Mouse (Mus musculus) limb, embryonic 14.5 days (tissue): ENCODE results near the gene Nkap. TPM values are rescaled to one million over a fixed set of nuclear protein-coding genes. Genes with fewer than 3 reads are reported as not detected.
"Not testable (repeated sequence)": the region's sequence is repeated elsewhere in the genome, so short reads cannot be mapped to it uniquely, and the experiment has no call there.

ENCODE experiments used
- ATAC-seq: fragments of 200-750 bp; cut with Nextera tagmentation; 2 replicates; pipeline ENCODE4 v1.8.0; 2017; ENCODE audit warnings: low read depth, moderate number of reproducible peaks, moderate TSS enrichment; ENCODE audit not compliant: low FRiP score
- DNase-seq: peaks from one replicate; pipeline ENCODE4 v3.0.0-alpha.2; 2015; ENCODE audit warnings: low spot score
- H3K27ac ChIP-seq: fragments of 300-500 bp; sonication (generic); replicated peaks from 2 replicates; pipeline ENCODE4 v1.5.1; 2014; ENCODE audit warnings: low read depth, mild to moderate bottlenecking, low read length, moderate library complexity, mixed read lengths
- H3K27me3 ChIP-seq: fragments of 300-500 bp; sonication (generic); 2 replicates; pipeline ENCODE4 v1.6.1; 2014; ENCODE audit warnings: low read length, mixed read lengths; ENCODE audit not compliant: control insufficient read depth, insufficient read depth
- H3K36me3 ChIP-seq: fragments of 300-500 bp; sonication (generic); 2 replicates; pipeline ENCODE4 v1.6.1; 2014; ENCODE audit warnings: mild to moderate bottlenecking, low read length, moderate library complexity, mixed read lengths; ENCODE audit not compliant: control insufficient read depth, insufficient read depth
- H3K4me1 ChIP-seq: fragments of 300-500 bp; sonication (generic); 2 replicates; pipeline ENCODE4 v1.6.1; 2014; ENCODE audit warnings: antibody characterized with exemption, low read length, mixed read lengths; ENCODE audit not compliant: control insufficient read depth, insufficient read depth
- H3K4me2 ChIP-seq: fragments of 300-500 bp; sonication (generic); replicated peaks from 2 replicates; pipeline ENCODE4 v1.6.1; 2014; ENCODE audit warnings: low read depth, mild to moderate bottlenecking, low read length, moderate library complexity; ENCODE audit not compliant: severe bottlenecking
- H3K4me3 ChIP-seq: fragments of 300-500 bp; sonication (generic); replicated peaks from 2 replicates; pipeline ENCODE4 v1.5.1; 2014; ENCODE audit warnings: low read length
- H3K9ac ChIP-seq: fragments of 300-500 bp; sonication (generic); 2 replicates; pipeline ENCODE4 v1.6.1; 2014; ENCODE audit warnings: mild to moderate bottlenecking, low read depth, low read length, moderate library complexity; ENCODE audit not compliant: severe bottlenecking
- H3K9me3 ChIP-seq: fragments of 300-500 bp; sonication (generic); 2 replicates; pipeline ENCODE4 v1.6.1; 2016; ENCODE audit warnings: low read length; ENCODE audit not compliant: control insufficient read depth
- POLR2A ChIP-seq: fragments of 200-500 bp; IDR thresholded peaks from 2 replicates; pipeline ENCODE4 v1.8.0; 2012; ENCODE audit warnings: inconsistent platforms, mild to moderate bottlenecking, moderate library complexity, borderline replicate concordance; ENCODE audit not compliant: insufficient read depth, insufficient read length; ENCODE audit errors: extremely low read depth
- WGBS: fragments of 180-500 bp; shearing (Covaris S2); extraction: QIAGEN DNeasy Blood & Tissue Kit; methylation state at CpG from one replicate; pipeline ENCODE4 v1.1.7; 2014; 5-methylcytosine and 5-hydroxymethylcytosine counted together
- polyA plus RNA-seq, 2 experiments: library from polyadenylated mRNA; depleted of rRNA in 1 of 2; stranded (reverse) in 1 of 2; unstranded in 1 of 2; fragments of >200 nt; fragmentation: Nextera tagmentation in 1 of 2; extraction: Ambion mirVana in 1 of 2; gene quantifications; 2 replicates each; pipeline versions ENCODE4 v1.2.1 to v1.2.3; 2012 to 2014

The Nkap gene
- polyA plus RNA-seq, 2 experiments, result 6.9 to 12.4 TPM

DNA sequence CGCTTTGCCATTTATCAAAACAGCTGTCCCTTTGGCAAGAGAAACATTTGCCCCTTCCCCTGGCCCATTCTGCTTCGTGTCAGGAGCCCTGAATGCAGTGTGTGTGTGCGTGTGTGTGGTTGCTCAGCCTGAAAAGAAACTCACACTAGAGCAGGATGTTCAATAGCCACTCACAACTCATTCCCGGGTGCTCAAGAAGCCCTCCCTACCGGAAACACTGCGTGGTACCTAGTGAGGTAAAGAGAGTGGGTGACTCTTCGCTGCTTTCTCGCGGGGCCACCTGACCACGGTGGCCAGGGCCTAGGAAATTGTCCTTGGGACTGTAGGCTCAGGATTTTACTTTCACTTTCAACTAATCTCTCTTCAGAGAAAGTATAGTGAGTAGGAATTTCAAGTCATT, 34.6 kb downstream of the Nkap start:
- ATAC-seq (no peak), DNase-seq (no peak)
- Histone ChIP-seq H3K4me1 (no peaks in the 10 kb centered on the region), H3K4me2 (no peak overlapping the region), H3K27me3 (no peaks in the 10 kb centered on the region), H3K36me3 (no peaks in the 10 kb centered on the region), H3K9me3 (no peaks in the 10 kb centered on the region), H3K4me3 (no peak overlapping the region), H3K9ac (no peak overlapping the region), H3K27ac (no peak overlapping the region)
- TF ChIP-seq POLR2A, result no peak
- whole genome bisulfite sequencing, result 80% methylated on average over 10 of the region's 10 CpGs

DNA sequence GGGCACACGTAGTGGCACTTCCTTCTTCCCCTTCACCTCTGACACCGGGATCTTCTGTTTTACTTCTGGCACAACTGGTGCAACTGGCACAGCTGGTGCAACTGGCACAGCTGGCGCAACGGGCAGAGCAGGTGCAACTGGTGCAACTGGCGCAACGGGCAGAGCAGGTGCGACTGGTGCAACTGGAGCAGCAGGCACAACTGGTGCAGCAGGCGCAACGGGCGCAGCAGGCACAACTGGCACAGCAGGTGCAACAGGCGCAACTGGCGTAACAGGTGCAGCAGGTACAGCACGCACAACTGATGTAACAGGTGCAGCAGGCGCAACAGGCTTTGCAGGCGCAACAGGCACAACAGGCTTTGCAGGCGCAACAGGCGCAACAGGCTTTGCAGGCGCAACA, 36.5 kb downstream of the Nkap start:
- WGBS, result 75% methylated on average over 18 of the region's 18 CpGs
- no peaks in the 10 kb centered on the region for H3K36me3 ChIP-seq
- no peak overlapping the region for H3K27ac ChIP-seq
- no peak for TF ChIP-seq POLR2A
- no peaks in the 10 kb centered on the region for H3K9me3 ChIP-seq
- H3K4me2 ChIP-seq, result no peak overlapping the region
- no peak for ATAC-seq
- H3K9ac ChIP-seq, result no peak overlapping the region
- no peaks in the 10 kb centered on the region for H3K27me3 ChIP-seq
- H3K4me1 ChIP-seq, result no peaks in the 10 kb centered on the region
- H3K4me3 ChIP-seq, result no peak overlapping the region
- no peak for DNase-seq

DNA sequence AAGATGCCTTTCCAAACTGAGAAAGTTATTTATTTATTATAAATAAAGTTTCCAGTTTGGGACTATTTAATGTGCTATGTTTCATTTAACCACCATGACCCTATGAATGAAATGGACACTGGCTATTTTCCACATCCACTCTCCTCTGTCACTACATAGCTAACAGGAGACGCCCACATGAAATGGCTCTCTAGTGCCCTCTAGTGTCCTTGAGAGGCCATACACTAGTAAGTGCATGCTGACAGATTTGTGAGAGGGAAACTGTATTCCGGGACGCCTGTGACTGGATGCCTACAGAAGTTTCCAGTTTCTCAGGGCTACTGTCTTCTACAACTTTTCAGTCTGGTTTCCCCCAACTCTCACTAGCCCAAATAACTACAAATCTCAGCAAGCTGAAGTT, 40.5 kb downstream of the Nkap start:
- no peak for TF ChIP-seq POLR2A
- H3K9ac ChIP-seq, result no peak overlapping the region
- DNase-seq (peak; percentile 16), ATAC-seq (no peak)
- 33% methylated on average over 3 of the region's 3 CpGs for WGBS
- H3K4me1 ChIP-seq, result no peaks in the 10 kb centered on the region
- H3K4me2 ChIP-seq, result no peak overlapping the region
- H3K4me3 ChIP-seq, result no peak overlapping the region
- no peaks in the 10 kb centered on the region for H3K36me3 ChIP-seq
- no peaks in the 10 kb centered on the region for H3K9me3 ChIP-seq
- no peak overlapping the region for H3K27ac ChIP-seq
- H3K27me3 ChIP-seq, result no peaks in the 10 kb centered on the region

DNA sequence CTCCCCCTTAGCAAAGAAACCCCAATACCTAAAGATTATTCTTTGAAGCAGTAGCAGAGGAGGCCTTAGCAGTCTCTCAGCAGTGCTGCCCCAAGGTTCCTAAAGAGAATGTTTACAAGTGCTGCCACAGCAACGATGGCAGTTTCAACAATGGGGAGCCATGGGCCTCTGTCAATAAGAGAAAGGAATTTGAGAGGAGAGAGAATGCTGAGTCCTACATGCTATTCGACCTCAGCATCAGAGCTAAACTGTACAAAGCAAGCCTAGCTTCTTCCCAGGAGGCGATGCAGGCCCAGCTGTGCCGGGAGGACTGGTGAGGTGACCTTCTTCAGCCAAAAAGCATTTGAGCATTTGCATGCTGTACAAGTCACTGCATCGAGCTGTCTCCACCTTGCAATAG, 42.1 kb downstream of the Nkap start, which contains the start of gene Akap14:
Gene Akap14 (minus strand): TSS at position 101 of the 400 bp plus-strand sequence.
- TF ChIP-seq POLR2A, result no peak
- Histone ChIP-seq H3K9ac (no peak within 1 kb of the TSS), H3K4me3 (no peak within 1 kb of the TSS), H3K4me2 (no peak within 1 kb of the TSS), H3K36me3 (no peaks in the 10 kb centered on the region), H3K27me3 (no peaks in the 10 kb centered on the region), H3K27ac (no peak within 1 kb of the TSS), H3K9me3 (no peaks in the 10 kb centered on the region), H3K4me1 (no peaks in the 10 kb centered on the region)
- DNase-seq, result no peak
- WGBS, result 59% methylated on average over 5 of the region's 5 CpGs
- ATAC-seq, result no peak

DNA sequence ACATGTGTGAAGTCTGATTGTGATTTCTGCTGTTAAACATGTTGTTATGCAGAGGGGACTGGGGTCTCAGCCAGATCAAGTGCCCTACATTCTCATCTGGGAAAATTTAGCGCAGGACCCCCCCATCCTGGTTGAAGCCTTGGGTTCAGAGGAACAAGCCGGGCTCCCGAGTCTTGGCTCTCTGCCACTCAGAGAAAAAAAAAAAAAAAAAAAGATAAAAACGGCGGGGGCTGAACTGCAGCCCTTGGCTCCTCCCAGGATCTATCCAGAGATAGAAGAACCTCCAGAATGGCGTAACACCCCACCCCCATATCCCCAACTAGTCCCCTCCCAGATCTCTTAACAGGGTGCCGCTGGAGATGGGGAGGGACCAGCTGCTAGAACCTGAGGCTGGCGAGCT, 57.8 kb downstream of the Nkap start:
- not testable (repeated sequence) for H3K9me3 ChIP-seq, H3K36me3 ChIP-seq, H3K27me3 ChIP-seq, ATAC-seq, DNase-seq, H3K4me3 ChIP-seq, H3K4me2 ChIP-seq, H3K4me1 ChIP-seq, H3K27ac ChIP-seq, H3K9ac ChIP-seq
- WGBS, result 75% methylated on average over 8 of the region's 8 CpGs

DNA sequence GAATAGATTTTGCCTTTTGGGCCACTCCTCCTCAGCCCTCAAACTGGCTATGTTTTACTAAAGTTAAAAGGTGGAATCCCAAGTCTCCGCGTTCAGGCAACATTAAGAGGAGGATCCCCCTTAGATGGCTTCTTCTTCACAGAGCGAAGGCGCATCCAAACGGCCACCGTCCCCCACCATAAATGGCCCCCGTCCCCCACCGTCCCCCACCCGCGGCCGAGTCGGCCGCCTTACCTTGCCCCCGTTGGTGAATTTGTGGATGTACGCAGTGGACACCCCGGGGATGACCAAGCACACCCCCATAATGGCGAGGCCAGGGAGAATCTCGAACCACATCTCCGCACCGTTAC, 64.1 kb downstream of the Nkap start:
- H3K4me3 ChIP-seq, result peak overlapping the region; percentile 50
- no peaks in the 10 kb centered on the region for H3K4me1 ChIP-seq
- no peaks in the 10 kb centered on the region for H3K27me3 ChIP-seq
- DNase-seq (no peak), ATAC-seq (peak; percentile 38; the same call in 1 of the 2 replicates)
- H3K36me3 ChIP-seq, result no peaks in the 10 kb centered on the region; the same call in 1 of the 2 replicates
- H3K4me2 ChIP-seq, result peak overlapping the region; percentile 51
- no peak for TF ChIP-seq POLR2A
- H3K9ac ChIP-seq, result peak overlapping the region; percentile 58
- no peaks in the 10 kb centered on the region for H3K9me3 ChIP-seq
- WGBS, result 35% methylated on average over 17 of the region's 20 CpGs
- no peak overlapping the region for H3K27ac ChIP-seq
